Mouse (Mus musculus) left cerebral cortex, postnatal 10 days (tissue): ENCODE data around the gene E130208F15Rik. TPM values are rescaled to one million over a fixed set of nuclear protein-coding genes. Genes with fewer than 3 reads are reported as not detected.
A peak's percentile ranks its signal among the peaks of the same experiment; 100 is the strongest.

Experiments
- DNase-seq, 2 experiments: peaks; one replicate each; pipeline ENCODE4 v3.0.0; 2021 to 2022; ENCODE audit warnings: low spot score in 2 of 2, mixed read lengths in 1 of 2; ENCODE audit errors: extremely low spot score in 1 of 2
- intact Hi-C: fragments of 180-260 bp; cut with DNase I; formaldehyde crosslinking; loops from one replicate; pipeline ENCODE4 v1.15.1; 2025
- total RNA-seq, 2 experiments: library from RNA; stranded (reverse); gene quantifications; 2 replicates each; pipeline ENCODE4 v1.2.3; 2021

Gene E130208F15Rik
- total RNA-seq = under 1 TPM; 0.45 to 0.67 TPM

DNA sequence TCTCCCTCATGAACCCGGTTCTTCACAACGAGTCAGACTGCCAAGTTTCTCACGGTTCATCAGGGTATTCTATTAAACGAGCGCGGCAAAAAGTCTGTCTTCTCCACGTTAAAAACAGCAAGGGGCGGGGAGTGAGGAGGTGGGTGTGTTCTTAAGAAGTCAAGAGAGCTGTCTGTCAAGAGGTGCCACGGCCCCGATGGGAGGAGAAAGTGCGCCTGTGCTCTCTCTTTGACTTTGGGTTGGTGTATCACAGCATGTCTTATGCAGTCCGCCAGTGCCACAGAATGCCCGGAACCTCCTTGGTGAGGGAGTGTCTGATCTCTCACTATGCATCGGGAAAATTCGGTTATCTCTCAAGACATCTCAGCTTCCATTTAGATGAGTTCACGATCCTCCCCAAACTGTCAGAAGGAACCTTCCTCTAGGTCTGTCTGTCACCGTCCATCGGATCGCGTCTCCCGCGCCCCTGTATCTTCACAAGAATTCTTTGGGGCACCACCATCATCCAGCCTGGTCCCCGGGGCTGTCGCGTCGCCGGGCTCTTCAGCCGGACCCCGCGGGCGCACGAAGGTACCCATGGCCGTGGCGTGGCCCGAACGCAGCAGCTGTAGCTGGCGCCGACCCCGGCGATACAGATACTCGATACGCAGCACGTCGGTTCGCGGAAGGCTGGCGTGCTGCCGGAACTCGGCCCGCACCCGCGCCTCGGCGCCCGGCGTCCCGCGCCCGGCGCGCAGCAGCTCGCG, at the start of gene E130208F15Rik:
Gene E130208F15Rik (plus strand): TSS at position 202 of the 746 bp plus-strand sequence.
- peak; percentile 54 to 80 for DNase-seq
- intact Hi-C loops = no loop called here

DNA sequence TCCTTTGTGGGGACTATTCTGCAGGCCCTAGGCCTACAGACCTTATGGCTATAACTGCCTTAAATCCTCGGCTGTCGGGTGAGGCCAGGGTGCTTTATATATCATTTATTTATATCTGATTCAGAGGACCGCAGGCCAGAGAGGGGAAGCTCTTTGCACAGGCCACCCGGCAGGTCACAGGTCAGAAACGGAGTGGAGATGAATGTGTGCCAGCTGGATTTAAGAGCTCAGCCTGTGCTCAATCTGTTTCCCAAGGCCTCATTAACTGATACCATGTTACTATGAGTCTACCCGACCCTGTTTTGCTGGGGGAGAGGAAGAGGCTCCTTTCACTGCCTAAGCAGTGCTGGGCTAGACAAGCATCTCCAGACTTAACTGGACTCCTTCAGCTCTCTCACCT, 47.2 kb upstream of the E130208F15Rik start:
- DNase-seq = no peak
- intact Hi-C loops = no loop called here

DNA sequence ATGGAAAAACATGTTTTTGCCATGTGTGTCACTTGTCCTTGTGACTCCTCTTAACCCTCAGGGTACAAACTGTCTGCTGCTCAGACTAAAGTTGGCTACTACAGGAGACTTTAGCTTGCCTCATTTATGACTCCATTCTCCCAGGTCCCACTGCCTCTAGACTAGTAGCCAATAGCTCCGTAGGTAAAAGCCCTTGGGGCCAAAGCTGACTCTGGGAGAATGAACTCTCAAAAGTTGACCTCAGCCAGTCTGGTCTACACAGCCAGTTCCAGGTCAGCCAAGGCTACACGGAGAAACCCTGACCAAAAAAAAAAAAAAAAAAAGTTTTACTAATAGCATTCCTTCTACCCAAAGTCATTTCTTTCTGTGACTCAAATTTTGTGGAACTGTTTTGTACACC, 42.6 kb upstream of the E130208F15Rik start:
- DNase-seq = no peak
- intact Hi-C loops = no loop called here

DNA sequence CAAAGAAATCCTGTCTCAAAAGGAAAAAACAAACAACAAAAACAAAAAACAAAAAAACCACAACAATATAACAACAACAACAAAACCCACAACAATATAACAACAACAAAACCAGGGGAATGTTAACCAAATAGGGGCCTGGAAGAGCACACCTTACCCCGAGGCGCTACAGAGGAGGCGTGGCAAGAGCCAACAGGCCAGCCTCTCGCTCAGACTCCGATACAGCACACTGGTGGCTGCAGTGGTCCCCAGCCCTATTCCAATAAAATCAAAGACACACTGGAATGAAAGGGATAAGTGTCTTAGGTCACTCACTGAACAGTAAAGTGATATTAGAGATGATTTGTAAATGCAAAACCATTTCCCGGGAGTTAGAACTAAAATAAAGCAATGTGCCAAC, 42.0 kb upstream of the E130208F15Rik start:
- DNase-seq = no peak
- intact Hi-C loops = no loop called here

DNA sequence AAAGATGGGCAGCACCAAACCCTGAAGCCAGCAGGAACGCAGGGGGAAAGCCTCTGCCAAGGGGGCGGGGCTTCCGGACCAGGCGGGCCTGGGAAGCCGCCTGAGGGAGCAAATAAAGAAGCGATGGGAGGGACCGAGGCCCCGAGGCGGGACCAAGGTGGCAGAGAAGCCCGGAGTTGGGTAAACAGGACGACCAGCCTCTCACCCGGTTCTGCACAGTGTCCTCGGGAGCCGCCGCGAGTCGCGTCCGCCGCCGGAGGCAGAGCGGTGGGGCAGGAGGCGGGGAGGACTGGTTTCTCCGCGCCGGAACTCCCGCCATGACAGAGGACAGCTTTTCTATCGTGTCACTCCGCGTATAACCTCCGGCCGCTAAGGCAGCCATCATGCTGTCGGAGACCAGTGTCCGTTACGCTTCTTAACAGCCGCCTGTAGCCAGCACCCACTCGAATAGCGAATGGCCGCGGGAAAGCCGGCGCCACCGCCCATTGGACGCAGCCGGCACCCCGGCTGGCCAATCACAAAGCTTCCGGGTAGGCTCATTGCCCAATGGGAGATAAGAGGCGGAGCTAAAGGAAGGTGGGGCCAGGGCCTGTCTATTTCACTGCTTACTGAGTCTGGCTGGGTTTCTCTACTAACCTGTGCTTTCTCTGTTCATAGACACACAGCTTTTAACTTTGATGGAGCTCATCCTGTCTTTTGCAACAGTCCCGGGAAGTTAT, 41.4 kb upstream of the E130208F15Rik start, which contains the start of the genes Thap8 and Wdr62:
Gene Thap8 (plus strand): TSS at position 144 of the 719 bp plus-strand sequence.
Gene Wdr62 (minus strand): TSS at position 469 of the 719 bp plus-strand sequence.
- DNase-seq = peak; percentile 91 to 94
- intact Hi-C loops = no loop called here

DNA sequence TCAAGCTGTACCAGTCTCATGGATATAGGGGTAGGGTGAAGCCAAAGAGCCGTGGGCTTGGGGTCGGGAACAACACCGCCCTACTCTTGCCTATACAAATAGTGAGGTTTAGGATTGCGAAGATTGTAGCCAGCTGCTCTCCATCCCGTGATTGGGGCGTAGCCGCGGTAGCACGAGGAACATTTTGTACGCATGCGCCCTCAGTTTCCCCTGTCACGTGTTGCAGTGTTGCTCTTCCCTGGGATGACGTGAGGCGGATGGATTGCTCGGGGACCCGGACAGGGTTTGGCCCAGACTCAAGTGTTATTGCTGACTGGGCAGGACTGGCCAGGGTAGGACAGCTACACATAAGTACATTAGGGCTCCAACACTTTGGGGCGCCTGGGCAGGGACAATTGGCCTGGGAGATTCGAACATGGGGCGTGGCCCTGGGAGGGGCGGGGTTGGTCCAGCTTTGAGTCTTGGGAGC, 40.8 kb upstream of the E130208F15Rik start:
- DNase-seq = peak; percentile 88 to 94
- intact Hi-C loops = no loop called here

DNA sequence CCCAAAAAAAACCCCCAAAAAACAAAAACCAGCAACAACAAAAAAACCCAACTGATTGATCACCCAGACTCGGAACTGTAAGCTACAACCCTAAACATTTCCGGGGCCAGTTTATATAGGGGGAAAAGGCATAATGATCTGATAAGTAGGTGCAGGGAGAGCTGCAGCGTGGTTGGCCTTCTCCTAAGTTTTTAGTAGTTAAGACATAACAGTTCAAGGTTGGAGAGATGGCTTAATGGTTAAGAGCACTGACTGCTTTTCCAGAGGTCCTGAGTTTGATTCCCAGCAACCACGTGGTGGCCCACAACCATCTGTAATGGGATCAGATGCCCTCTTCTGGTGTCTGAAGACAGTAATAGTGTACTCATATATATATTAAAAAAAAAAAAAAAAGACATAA, 40.0 kb upstream of the E130208F15Rik start:
- intact Hi-C loops = no loop called here
- no peak for DNase-seq

DNA sequence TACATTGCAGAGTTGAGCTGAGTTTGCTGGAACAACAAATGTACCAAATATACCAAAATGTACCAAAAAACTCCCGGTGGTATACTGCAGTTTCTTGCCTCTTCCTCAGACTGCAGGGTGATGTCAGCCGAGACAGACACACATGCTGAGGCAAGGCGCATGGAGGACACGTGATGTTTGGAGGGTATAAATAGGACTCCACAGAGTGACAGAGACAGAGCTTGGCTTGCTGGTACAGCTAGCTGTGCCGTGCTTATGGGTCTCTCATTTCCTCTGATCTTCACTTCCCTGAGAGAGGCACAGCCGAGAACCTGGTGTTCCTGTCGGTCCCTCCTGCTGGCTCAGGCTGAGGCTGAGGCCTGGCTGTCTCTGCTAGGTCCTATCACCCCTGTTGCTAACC, 38.8 kb upstream of the E130208F15Rik start:
- intact Hi-C loops = no loop called here
- DNase-seq = no peak

DNA sequence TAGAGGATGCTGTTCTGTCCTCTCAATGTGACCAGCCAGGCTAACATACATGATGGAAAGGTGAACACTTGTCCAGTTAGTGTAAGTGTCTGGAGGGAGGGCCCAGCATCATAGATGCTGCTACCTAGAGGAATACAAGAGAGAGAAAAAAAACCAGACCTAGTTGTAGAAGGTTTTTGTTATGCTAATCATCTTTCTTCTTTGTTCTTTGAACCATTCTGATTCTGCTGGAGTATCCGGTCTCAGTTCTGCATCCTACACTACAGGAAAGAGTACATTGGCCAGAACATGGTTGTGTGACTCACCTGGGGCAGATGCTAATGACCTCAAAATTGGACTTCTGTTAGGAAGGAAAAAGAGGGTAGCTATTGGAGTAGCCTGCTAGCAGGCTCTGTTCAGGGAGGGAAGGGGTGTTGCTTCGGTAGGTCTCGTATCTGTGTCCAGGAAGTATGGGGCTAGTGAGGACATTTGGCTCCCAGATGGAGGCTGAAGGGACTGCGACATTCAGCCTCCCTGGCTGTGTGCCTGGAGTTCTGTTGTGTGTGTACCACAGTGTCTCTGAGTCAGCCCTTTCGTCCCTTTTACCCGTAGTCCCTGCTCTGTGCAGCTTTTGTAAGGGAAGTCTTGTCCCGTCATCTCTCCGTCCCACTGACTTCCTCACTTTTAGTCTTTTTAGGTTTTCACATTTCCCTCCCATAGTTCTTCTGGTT, 34.7 kb upstream of the E130208F15Rik start:
- peak in 1 of 2 experiments; percentile 65 for DNase-seq
- intact Hi-C loops = no loop called here

DNA sequence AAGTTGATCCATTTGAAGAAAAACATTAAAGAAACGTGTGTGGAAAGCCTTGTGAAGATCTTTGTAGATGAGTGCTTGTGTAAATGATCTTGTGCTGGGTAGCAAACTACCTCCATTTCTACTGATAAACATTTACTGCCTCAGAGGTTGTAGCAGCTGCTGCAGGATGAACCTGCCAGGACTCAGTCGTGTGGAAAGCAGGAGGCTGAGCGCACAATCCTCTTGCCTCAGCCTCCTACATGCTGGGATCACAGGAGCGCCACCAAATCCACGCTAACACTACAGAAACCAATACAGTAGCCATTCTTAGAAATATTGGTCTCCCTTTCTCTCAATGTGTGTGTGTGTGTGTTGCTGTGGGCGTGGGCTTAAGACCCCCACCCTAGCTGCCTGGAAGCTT, 33.5 kb upstream of the E130208F15Rik start:
- intact Hi-C loops = no loop called here
- no peak for DNase-seq

DNA sequence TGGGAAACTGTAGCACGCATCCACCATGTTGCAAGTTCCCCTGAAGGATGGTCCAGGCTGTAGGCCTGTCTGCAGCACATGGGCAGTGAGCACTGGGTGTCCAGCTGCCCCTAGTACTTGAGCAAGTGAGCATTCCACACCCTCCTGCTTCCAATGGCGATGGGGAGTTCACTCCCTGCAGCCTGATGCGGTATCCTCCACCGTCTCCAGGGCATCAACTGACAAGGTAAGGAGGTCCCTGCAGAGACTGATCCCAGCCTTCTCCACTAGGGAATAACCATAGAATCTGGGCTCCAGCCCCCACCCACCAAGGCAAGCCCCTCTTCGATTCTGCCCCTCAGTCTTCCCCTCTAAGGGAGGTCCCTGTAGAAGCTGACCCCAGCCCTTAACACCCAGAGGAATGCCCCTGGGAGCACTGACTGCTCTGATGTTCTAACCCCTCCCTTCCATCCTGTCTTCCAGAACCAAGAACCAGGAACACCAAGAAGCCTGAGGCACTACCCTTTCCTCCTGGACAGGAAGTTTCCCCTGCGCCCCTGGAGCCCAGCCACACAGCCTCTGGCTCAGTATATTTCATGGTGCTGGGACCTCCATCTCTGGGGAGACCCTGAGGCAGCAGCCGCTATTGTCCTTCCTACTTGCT, 32.3 kb upstream of the E130208F15Rik start:
- intact Hi-C loops = no loop called here
- no peak for DNase-seq

DNA sequence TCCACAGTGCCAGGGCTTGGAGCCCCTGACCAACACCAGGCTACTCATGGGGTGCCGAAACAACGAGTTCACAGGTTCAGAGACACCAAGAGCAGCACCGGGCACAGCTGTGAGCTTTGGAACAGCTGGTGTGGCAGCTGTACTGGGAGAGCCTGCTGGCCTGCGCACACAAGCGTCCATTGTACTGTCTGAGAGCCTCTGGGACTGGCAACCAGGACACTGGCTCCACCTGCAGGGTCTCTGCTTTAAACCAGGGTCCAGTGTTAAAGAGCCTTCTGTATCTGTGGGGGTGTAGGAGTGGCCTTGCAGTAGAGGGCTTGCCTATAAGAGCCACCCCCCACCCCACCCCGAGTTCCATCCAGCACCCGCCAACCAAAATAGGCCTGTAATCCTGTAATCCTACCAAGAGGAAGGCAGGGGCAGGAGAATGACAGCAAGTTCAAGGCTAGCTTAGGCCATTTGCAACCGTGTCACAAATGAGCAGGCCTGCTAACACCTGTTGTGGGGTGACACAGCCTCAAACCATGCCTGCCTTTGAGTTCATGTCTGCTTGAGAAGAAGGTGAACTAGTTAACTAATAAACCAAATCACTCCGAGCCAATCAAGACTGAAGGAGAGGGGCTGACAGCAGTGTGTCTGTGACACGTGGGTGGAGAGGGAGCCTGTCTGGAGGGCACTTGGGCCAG, 31.7 kb upstream of the E130208F15Rik start:
- intact Hi-C loops = loop anchor here (5.0 kb wide), 1 partner anchor 58 kb away; the partner anchor contains the start of genes Polr2i and Tbcb
- peak in 1 of 2 experiments; percentile 65 for DNase-seq

DNA sequence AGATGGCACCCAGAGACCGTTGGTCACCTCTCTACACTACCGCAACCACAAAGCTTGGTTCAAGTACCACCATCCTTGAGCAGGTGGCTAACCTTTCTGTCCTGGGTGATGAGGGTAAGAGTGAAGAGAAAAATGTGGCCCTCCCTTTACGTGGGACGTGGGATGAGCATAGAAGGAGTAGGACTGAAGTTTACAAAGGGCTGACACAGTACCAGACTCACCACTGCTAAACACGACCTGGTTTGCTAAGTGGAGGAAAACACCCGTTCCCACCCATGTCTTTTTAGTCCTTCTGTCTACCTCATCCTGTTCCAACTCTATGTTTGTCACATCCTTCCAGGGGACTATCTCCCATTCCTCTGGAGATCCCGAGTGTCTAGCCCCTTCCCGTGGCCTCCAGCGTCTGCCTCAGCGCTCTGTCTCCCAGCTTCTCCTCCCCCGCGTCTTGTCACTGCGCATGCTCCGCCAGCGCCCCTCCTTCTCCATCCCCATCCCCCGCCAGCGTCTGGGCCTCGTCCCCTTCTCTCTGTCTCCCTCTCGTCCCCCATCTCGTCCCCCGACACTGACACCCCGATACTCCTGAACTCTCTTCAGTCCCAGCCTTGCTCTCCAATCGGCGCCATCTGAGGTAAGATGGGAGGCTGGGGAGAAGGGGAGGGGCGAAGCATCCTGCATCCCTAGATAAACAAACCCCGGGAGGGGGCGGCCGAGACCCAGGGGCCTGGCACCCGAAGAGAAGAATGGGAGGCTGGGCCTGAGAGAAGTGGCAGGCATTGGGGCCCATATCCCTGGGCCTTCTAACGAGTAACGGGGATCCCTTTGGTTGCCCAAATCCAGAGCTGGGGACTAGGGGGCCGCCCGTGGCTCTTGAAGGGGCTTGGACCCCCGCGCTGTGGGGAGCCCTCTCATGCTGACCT, 30.1 kb upstream of the E130208F15Rik start, which contains the start of gene Clip3:
Gene Clip3 (plus strand): TSS at position 514 of the 917 bp plus-strand sequence.
- intact Hi-C loops = loop anchor here (5.0 kb wide), 1 partner anchor 59 kb away; the partner anchor contains the start of genes Polr2i and Tbcb
- DNase-seq = peak; percentile 86 to 92

DNA sequence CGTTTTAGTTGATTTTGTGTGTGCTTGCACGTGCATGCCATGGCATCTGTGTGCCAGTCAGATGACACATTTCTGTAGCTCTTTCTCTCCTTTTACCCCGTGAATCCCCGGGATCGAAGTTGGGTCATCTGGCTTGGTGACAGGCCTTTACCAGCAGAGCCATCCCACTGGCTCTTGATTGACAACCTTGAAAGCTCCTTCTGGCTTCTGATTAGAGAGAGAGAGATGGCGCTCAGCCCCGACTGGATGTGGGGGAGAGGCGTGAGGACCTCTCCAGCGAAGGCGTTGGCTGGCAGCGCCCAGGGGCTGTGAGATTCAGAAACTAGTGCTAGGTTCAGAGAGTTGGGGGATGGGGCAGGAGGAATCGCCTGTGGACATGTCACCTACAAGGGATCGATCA, 27.7 kb upstream of the E130208F15Rik start:
- intact Hi-C loops = loop anchor here (5.0 kb wide), 1 partner anchor 61 kb away; the partner anchor contains the start of genes Polr2i and Tbcb
- DNase-seq = peak in 1 of 2 experiments; percentile 56

DNA sequence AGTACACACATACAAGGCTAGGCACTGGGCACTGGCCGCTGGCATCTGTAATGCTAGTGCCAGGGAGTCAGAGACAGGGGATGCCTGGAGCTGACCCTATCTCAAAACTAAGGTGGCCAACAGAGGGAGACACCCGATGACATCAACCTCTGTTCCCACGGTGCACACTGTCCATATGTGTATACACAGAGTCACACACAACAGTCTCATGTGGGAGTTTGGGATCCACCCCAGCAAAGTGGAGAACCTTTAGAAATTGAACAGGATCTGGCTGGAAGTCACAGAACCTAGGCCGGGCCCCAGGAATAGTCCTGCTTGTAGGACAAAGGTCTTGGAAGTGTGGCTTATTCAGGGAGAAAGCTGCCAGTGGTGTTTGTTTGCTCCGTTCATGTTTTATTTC, 27.2 kb upstream of the E130208F15Rik start:
- intact Hi-C loops = loop anchor here (5.0 kb wide), 1 partner anchor 62 kb away; the partner anchor contains the start of genes Polr2i and Tbcb
- DNase-seq = no peak

DNA sequence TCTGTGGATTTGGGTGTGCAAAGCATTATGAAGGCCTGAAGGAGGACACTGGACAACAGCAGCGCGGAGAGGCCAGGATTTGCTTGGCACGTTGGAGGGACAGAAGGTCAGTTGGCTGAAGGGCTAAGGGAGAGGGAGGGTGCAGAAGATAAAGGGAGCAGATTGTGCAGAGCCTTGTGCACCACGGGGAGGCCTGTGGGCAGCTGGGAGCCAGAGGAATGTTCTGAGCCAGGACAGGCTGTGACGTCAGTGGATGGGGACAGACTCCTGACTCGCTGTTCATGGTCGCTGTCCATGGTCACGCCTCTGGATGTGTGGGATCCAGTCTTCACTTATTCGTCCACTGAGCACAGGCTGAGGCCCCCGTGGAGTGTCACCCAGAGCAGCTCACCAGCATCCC, 26.4 kb upstream of the E130208F15Rik start:
- DNase-seq = peak in 1 of 2 experiments; percentile 48
- intact Hi-C loops = no loop called here

DNA sequence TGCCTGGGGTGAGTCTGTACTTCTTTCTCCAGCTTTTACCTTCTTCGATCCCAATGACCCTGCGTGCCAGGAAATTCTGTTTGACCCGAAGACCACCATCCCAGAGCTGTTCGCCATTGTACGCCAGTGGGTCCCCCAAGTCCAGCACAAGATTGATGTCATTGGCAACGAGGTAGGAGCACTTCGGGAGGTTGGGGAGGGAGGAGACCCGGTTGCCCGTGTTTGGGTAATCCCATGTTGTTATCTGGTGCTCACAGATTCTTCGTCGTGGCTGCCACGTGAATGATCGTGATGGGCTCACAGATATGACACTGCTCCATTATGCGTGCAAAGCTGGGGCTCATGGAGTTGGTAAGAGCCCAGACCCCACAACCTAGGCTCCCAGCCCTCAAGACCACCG, 24.7 kb upstream of the E130208F15Rik start:
- intact Hi-C loops = no loop called here
- no peak for DNase-seq
